Mouse (Mus musculus): ENCODE results near the gene Olfr1160. TPM values are rescaled to one million over a fixed set of nuclear protein-coding genes. Genes with fewer than 3 reads are reported as not detected.
"Not testable (repeated sequence)": the region's sequence is repeated elsewhere in the genome, so short reads cannot be mapped to it uniquely, and the experiment has no call there.

The Olfr1160 gene
- total RNA-seq (2018; cell fraction: chromatin; rRNA removed) = not detected
- not detected for total RNA-seq (2018; cell fraction: cytosol; rRNA removed)
- not detected for total RNA-seq (2018; cell fraction: nucleus; rRNA removed)
- polyA plus RNA-seq (2018) = not detected in 3 replicates

- no peak within 1 kb of the TSS for H3K4me3 ChIP-seq (ENCODE audit: inconsistent target)
- H3K79me2 ChIP-seq (ENCODE audit: inconsistent target) = no peaks in the 10 kb centered on the region
- no peak within 1 kb of the TSS for H3K27ac ChIP-seq
- no peaks in the 10 kb centered on the region for H3K36me3 ChIP-seq (ENCODE audit: inconsistent target)
Measured at GRCm38 (mm10) chr2:88007515-88008318, at the start of gene Olfr1160. Gene Olfr1160 (minus strand): TSS chr2:88008268.

DNA sequence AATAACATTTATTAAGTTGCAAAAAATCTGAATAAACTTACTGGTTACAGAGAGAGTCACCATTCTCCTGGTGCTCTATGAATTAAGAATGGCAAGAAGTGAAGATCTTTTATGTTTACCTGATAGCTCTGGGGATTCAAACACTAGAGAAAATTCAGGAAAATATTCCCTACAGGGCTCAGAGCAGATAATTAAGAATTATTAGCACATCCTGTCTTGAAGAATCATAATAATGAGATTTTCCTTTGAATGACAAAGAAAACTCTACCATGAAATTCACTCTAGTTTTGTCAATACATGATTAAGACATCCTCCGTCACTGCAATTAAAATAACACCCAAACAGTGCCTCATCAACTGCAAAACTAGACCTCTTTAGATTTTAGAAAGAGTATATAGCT lies 43.0 kb upstream of the Olfr1160 start, which contains the start of gene Olfr1162:
Olfr1162 (minus strand) TSS at position 101 of the 400 bp plus-strand sequence.
- Histone ChIP-seq H3K36me3 (ENCODE audit: inconsistent target) (no peaks in the 10 kb centered on the region), H3K27ac (no peak within 1 kb of the TSS), H3K79me2 (ENCODE audit: inconsistent target) (no peaks in the 10 kb centered on the region), H3K4me3 (ENCODE audit: inconsistent target) (no peak within 1 kb of the TSS)
- 86% methylated on average over 1 of the region's 1 CpGs for whole genome bisulfite sequencing (ENCODE audit: missing documents)

- no peaks in the 10 kb centered on the region for H3K36me3 ChIP-seq (ENCODE audit: inconsistent target)
- no peak within 1 kb of the TSS for H3K4me3 ChIP-seq (ENCODE audit: inconsistent target)
- no peaks in the 10 kb centered on the region for H3K79me2 ChIP-seq (ENCODE audit: inconsistent target)
- no peak within 1 kb of the TSS for H3K27ac ChIP-seq
Measured at GRCm38 (mm10) chr2:88037599-88037998, 29.5 kb upstream of the Olfr1160 start, which contains the start of gene Olfr73. Gene Olfr73 (minus strand): TSS chr2:88037699.

DNA sequence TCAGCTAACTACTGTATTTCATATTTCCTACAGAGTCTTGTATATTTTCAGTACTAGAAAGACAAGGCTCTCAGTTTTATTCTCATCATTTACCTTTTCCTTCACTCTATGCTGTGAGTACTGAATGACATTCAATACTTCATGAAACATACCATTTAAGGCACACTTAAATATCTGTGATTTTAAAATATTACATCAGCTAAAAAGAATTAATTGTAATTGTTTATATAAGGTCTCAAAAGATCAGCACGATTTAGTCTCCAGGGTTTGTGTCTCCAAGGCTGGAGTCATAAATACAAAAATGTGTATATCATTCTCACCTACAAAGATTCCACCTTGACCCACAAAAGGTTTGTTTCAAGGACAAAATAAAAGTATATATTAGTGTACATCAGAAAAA lies 14.4 kb upstream of the Olfr1160 start, which contains the start of gene Olfr1161:
Olfr1161 (plus strand) TSS at position 301 of the 400 bp plus-strand sequence.
- H3K4me3 ChIP-seq (ENCODE audit: inconsistent target); H3K79me2 ChIP-seq (ENCODE audit: inconsistent target); H3K27ac ChIP-seq; H3K36me3 ChIP-seq (ENCODE audit: inconsistent target): not testable (repeated sequence)
- 75% methylated on average over 1 of the region's 1 CpGs for WGBS (ENCODE audit: missing documents)

DNA sequence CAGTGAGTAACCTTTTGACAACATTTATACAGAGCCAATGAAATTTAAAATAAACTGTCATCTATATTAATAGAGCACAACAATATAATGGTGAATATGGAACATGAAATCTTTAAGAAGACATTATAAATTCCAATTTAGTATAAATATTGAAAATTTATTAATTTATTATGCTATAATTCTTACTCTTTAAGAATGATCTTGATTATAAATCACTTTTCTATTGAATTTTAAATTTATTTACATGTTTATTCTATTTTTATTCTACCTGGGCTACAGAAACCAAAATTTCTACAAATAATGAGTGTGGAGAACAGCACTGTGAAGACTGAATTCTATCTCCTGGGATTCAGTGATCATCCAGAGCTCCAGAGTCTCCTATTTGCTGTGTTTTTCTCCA lies 18.3 kb downstream of the Olfr1160 start, which contains the start of gene Olfr1158:
Olfr1158 (plus strand) TSS at position 301 of the 400 bp plus-strand sequence.
- Histone ChIP-seq H3K4me3 (ENCODE audit: inconsistent target) (no peak within 1 kb of the TSS), H3K79me2 (ENCODE audit: inconsistent target) (no peaks in the 10 kb centered on the region), H3K36me3 (ENCODE audit: inconsistent target) (no peaks in the 10 kb centered on the region), H3K27ac (no peak within 1 kb of the TSS)

GRCm38 (mm10) chr2:87974563-87974962 lies 33.5 kb downstream of the Olfr1160 start, which contains the start of gene Olfr74:
Gene Olfr74 (minus strand): TSS chr2:87974663.
- H3K27ac ChIP-seq = no peak within 1 kb of the TSS

DNA sequence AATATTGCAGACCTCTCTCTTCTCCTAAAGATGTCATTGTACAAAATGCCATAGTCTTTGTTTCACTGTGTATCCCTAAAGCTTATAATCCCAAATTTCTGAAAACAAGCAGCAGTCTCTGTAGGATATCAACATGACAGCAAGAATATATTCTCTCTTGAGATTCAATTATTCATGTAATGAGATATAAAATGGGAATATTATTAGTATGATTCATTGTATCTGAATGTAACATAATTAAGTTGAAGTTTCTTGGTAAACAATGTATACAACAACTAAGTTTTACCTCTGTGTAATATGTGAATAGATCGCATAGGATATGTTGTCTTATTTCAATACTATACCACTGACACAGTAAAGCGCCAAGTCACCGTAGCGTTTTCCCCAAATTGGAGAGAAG lies 39.9 kb downstream of the Olfr1160 start, which contains the start of gene Olfr1157:
Olfr1157 (minus strand) TSS at position 101 of the 400 bp plus-strand sequence.
- 91% methylated on average over 3 of the region's 4 CpGs for WGBS (ENCODE audit: missing documents)
- H3K27ac ChIP-seq = no peak within 1 kb of the TSS
- H3K36me3 ChIP-seq (ENCODE audit: inconsistent target) = no peaks in the 10 kb centered on the region
- no peak within 1 kb of the TSS for H3K4me3 ChIP-seq (ENCODE audit: inconsistent target)
- H3K79me2 ChIP-seq (ENCODE audit: inconsistent target) = no peaks in the 10 kb centered on the region

More at GRCm38 (mm10) chr2:87974563-87974962, 33.5 kb downstream of the Olfr1160 start, which contains the start of gene Olfr74:
- no peak within 1 kb of the TSS for H3K4me3 ChIP-seq (ENCODE audit: inconsistent target)
- no peaks in the 10 kb centered on the region for H3K79me2 ChIP-seq (ENCODE audit: inconsistent target)
- no peaks in the 10 kb centered on the region for H3K36me3 ChIP-seq (ENCODE audit: inconsistent target)
- 63% methylated on average over 3 of the region's 3 CpGs for WGBS (ENCODE audit: missing documents)

GRCm38 (mm10) chr2:87953000-87953399 lies 55.1 kb downstream of the Olfr1160 start, which contains the start of gene Olfr1156:
Gene Olfr1156 (minus strand): TSS chr2:87953100.
- H3K79me2 ChIP-seq (ENCODE audit: inconsistent target) = no peaks in the 10 kb centered on the region
- H3K36me3 ChIP-seq (ENCODE audit: inconsistent target) = no peaks in the 10 kb centered on the region
- H3K4me3 ChIP-seq (ENCODE audit: inconsistent target) = no peak within 1 kb of the TSS
- no peak within 1 kb of the TSS for H3K27ac ChIP-seq

Other genes with a start within 250 kb of the Olfr1160 start
- gene Olfr152, start 228.8 kb downstream of the Olfr1160 start, polyA plus RNA-seq (2018) = not detected in 3 replicates
- gene Olfr1143, start 207.7 kb downstream of the Olfr1160 start, polyA plus RNA-seq (2018) = not detected in 3 replicates
- not detected in 3 replicates for gene Olfr1145, start 198.4 kb downstream of the Olfr1160 start, polyA plus RNA-seq (2018)
- gene Olfr1148, start 177.7 kb downstream of the Olfr1160 start, polyA plus RNA-seq (2018) = not detected in 3 replicates
- not detected in 3 replicates for gene Olfr1150-ps1, start 164.3 kb downstream of the Olfr1160 start, polyA plus RNA-seq (2018)
- not detected in 3 replicates for gene Olfr1151, start 152.4 kb downstream of the Olfr1160 start, polyA plus RNA-seq (2018)
- not detected in 3 replicates for gene Olfr1152, start 141.8 kb downstream of the Olfr1160 start, polyA plus RNA-seq (2018)
- gene Olfr1153, start 113.3 kb downstream of the Olfr1160 start, polyA plus RNA-seq (2018) = not detected in 3 replicates
- not detected in 3 replicates for gene Olfr1154, start 103.1 kb downstream of the Olfr1160 start, polyA plus RNA-seq (2018)
- gene Olfr1155, start 63.1 kb downstream of the Olfr1160 start, polyA plus RNA-seq (2018) = not detected in 3 replicates
- gene Olfr1156, start 55.2 kb downstream of the Olfr1160 start, polyA plus RNA-seq (2018) = not detected in 3 replicates
- gene Olfr1157, start 40.0 kb downstream of the Olfr1160 start, polyA plus RNA-seq (2018) = not detected in 3 replicates
- not detected in 3 replicates for gene Olfr74, start 33.6 kb downstream of the Olfr1160 start, polyA plus RNA-seq (2018)
- not detected in 3 replicates for gene Olfr1158, start 18.2 kb downstream of the Olfr1160 start, polyA plus RNA-seq (2018)
- not detected in 3 replicates for gene Olfr1161, start 14.5 kb upstream of the Olfr1160 start, polyA plus RNA-seq (2018)
- gene Olfr73, start 29.4 kb upstream of the Olfr1160 start, polyA plus RNA-seq (2018) = not detected in 3 replicates
- not detected in 3 replicates for gene Olfr1162, start 42.9 kb upstream of the Olfr1160 start, polyA plus RNA-seq (2018)
- gene Olfr1163, start 63.6 kb upstream of the Olfr1160 start, polyA plus RNA-seq (2018) = not detected in 3 replicates
- not detected in 3 replicates for gene Olfr1164, start 85.7 kb upstream of the Olfr1160 start, polyA plus RNA-seq (2018)
- not detected in 3 replicates for gene Olfr1166, start 120.0 kb upstream of the Olfr1160 start, polyA plus RNA-seq (2018)
- gene Olfr1167, start 146.9 kb upstream of the Olfr1160 start, polyA plus RNA-seq (2018) = not detected in 3 replicates
- not detected in 3 replicates for gene Olfr1168, start 173.6 kb upstream of the Olfr1160 start, polyA plus RNA-seq (2018)
- gene Olfr1170, start 220.1 kb upstream of the Olfr1160 start, polyA plus RNA-seq (2018) = not detected in 3 replicates

All from macrophage (primary cell).